Mouse (Mus musculus): Measurements from ENCODE around the gene Raet1d.
"Not testable (repeated sequence)": the region's sequence is repeated elsewhere in the genome, so short reads cannot be mapped to it uniquely, and the experiment has no call there.

The Raet1d gene

DNA sequence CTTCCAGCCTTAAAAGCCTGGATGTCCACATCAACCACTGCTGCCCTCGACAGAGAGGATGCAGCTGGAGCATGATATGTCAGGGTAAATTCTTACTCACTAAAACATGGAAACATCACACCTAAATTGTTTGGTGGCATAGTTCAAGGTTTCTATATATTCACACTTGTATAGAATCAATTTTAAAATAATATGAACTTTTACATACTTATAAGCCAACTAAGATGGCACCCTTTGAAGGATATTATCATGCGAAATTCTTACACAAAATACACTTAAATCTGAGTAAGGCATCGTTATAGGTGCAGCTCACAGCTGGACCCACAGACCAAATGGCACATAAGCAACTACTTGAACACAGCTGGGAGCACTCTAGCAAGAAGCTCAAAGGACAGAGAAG is at the start of gene Raet1d:
TSS of gene Raet1d (plus strand) at position 301 of the 400 bp plus-strand sequence.
- not testable (repeated sequence) for DNase-seq (ENCODE audit: low spot score in 2 of 2)

DNA sequence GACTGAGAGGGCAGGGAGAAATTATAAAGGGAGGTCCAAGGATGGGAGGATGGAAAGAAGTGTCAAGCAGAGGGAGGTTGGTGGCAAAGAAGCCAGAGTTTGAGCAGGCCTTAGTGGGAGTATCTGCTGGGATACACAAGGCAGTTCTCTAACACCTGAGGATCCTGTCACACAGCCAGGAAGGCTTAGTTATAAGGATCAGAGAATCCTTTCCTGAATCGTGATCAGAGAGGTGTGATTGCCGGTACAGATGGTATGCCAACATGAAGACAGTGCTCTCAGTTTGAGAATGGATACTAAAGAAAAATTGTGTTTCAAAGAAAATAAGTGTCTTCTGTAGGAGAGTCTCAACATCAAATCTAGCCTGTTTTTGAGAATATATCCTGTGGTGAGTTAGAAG is 37.5 kb upstream of the Raet1d start:
- DNase-seq (ENCODE audit: low spot score in 2 of 2) = no peak

- DNase-seq (ENCODE audit: low spot score in 2 of 2) = not testable (repeated sequence)
Measured at GRCm38 (mm10) chr10:22345721-22346120, 14.6 kb upstream of the Raet1d start.

DNA sequence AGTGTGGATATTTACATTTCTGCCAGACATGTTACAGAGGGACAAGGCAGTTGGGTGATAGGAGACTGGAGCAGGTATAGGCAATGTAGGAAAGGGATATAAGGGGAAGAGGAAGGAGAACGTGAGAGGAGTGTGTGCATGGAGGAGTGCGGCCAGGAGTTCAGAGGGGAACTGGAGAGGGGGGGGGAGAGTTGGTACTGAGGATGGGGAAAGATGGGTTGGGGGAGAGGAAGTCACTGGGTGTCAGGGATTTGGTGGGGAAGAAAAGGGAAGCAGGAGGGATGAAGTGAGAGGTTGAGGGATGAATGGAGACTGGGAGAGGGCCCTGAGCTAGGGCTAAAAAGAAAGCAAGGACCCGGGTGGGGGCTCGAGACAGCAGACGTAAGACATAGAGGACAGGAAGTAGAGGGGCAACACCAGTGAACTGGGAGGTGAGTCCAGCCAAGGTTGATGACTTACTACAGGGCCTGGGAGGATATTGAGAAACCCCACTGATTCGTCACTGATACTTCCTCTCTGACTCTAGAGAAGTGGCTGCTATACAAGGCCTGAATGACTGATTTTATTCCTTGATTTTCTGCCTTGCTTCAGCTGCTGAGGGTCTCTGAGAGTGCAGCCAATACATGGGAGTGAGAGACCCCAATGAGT is 6.7 kb upstream of the Raet1d start:
- DNase-seq (ENCODE audit: low spot score in 2 of 2) = not testable (repeated sequence)

- not testable (repeated sequence) for DNase-seq (ENCODE audit: low spot score in 2 of 2)
Measured at GRCm38 (mm10) chr10:22354196-22354574, 6.2 kb upstream of the Raet1d start.

GRCm38 (mm10) chr10:22357373-22357772 is 3.0 kb upstream of the Raet1d start:
- not testable (repeated sequence) for DNase-seq (ENCODE audit: low spot score in 2 of 2)

DNA sequence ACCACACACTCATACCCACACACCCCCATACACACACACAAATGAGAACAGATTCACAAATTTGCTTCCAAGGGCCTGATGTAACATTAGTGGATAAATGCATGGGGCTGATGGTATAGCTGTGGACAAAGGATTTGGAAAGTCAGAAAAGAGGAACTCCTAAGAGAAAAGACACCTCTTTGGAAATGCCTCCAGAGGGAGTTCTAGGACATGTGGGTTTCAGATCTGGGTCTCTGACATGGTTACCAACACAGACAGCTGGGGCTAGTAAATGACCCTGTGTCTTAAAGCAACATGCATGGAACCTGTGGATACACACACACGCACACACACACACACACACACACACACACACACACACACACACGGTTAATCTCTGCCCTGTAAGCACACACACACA is 605 bp downstream of the Raet1d start:
- not testable (repeated sequence) for DNase-seq (ENCODE audit: low spot score in 2 of 2)

- not testable (repeated sequence) for DNase-seq (ENCODE audit: low spot score in 2 of 2)
Measured at GRCm38 (mm10) chr10:22361415-22362352, 1.3 kb downstream of the Raet1d start.

- not testable (repeated sequence) for DNase-seq (ENCODE audit: low spot score in 2 of 2)
Measured at GRCm38 (mm10) chr10:22362466-22362865, 2.1 kb downstream of the Raet1d start.

DNA sequence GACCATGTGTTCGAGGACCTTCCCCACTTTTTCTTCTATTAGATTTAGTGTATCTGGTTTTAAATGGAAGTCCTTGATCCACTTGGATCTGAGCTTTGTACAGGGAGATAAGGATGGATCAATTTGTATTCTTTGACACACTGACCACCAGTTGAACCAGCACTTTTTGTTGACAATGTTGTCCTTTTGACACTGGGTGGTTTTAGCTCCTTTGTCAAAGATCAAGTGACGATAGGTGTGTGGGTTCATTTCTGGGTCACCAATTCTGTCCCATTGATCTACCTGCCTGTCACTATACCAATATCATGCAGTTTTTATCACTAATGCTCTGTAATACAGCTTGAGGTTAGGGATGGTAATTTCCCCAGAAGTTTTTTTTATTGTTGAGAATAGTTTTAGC is 4.6 kb downstream of the Raet1d start:
- DNase-seq (ENCODE audit: low spot score in 2 of 2) = not testable (repeated sequence)

- not testable (repeated sequence) for DNase-seq (ENCODE audit: low spot score in 2 of 2)
Measured at GRCm38 (mm10) chr10:22381226-22381625, 20.9 kb downstream of the Raet1d start.

DNA sequence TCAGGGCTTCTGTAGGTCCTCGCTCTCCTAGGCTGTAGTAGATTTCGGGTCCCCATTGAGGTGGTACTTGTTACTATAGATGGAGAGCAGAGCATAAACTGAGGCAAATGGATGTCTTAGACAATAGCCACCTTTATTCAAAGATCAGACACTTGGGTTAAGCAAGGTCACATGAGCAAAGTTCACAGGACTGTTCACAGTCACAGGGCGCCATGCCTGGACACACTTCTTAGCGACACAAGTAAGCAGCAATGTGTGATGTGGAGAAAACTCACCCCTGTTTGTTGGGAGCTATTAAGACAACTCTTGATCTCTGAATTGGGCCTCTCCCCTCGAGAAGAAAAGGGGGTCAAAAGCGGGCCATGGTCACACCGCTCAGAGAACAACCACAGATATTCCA is 29.8 kb downstream of the Raet1d start:
- not testable (repeated sequence) for DNase-seq (ENCODE audit: low spot score in 2 of 2)

GRCm38 (mm10) chr10:22391616-22392015 is 31.3 kb downstream of the Raet1d start:
- DNase-seq (ENCODE audit: low spot score in 2 of 2) = not testable (repeated sequence)

DNA sequence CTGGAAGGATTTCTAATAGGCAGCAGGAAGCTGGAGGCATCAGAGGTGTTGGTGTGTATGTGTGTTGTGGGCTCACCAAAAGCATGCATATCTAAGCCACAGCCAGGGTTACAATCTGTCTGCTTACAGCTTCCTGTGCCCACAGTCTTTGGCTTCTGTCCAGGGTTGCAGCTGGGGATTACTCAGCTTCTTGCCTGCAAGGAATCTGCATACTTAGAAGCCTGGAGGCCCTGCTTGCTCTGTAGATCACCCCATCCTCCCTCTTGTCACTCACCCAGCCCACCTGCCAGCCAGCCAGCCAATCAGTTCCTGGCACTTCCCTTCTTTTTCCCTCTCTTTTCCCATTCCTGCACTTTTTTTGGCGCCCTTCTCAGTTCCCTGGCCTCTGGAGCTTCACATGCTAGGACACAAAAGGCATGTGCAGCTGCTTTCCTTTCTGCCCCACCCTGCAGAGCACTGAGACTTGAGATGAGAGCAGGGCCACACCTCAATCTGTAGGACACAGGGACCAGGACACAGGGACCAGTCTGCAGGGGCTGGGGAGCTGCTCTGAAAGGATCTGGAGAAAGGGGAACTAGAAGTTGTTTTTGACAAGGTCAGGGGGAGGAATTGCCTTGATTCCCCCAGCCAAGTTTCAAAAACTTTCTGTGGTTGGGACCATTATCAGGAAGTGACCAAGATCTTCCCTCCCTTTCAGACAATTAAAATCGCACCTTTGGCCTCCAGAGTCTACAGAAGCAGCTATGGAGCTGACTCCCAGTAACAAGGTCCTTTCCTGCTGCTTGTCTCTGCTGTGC is 32.9 kb downstream of the Raet1d start:
- not testable (repeated sequence) for DNase-seq (ENCODE audit: low spot score in 2 of 2)

GRCm38 (mm10) chr10:22396680-22397079 is 36.3 kb downstream of the Raet1d start:
- DNase-seq (ENCODE audit: low spot score in 2 of 2) = not testable (repeated sequence)

DNA sequence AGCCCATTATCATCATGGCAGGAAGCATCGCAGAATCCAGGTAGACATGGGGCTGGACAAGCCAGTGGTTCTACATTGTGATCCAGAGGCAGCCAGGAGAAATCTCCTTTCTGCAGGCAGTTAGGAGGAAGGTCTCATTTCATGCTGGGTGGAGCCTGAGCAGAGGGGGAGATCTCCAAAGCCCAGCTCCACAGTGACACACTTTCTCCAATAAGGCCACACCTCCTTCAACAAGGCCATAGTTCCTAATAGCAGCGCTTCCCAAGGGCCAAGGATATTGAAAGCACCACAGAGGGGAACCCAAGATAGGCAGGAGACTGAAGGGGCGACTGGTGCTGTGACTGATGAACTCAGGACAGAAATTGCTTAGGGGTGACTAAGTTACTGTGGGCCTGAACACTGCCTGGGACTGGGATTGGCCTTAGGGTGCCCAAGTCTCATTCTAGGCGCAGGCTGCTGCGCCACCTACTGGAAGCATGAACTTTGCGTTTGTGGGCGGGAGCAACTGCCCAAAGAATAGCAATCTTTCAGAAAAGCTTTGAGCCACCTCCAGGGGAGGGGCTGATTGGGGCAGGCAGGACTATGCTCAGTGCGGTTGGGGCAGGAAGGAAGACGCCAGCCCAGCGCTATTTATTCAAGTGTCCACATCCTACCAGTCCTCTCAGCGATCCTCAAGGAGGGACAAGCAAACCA is 42.0 kb downstream of the Raet1d start:
- peak; percentile 8 to 53 for DNase-seq (ENCODE audit: low spot score in 2 of 2)

DNA sequence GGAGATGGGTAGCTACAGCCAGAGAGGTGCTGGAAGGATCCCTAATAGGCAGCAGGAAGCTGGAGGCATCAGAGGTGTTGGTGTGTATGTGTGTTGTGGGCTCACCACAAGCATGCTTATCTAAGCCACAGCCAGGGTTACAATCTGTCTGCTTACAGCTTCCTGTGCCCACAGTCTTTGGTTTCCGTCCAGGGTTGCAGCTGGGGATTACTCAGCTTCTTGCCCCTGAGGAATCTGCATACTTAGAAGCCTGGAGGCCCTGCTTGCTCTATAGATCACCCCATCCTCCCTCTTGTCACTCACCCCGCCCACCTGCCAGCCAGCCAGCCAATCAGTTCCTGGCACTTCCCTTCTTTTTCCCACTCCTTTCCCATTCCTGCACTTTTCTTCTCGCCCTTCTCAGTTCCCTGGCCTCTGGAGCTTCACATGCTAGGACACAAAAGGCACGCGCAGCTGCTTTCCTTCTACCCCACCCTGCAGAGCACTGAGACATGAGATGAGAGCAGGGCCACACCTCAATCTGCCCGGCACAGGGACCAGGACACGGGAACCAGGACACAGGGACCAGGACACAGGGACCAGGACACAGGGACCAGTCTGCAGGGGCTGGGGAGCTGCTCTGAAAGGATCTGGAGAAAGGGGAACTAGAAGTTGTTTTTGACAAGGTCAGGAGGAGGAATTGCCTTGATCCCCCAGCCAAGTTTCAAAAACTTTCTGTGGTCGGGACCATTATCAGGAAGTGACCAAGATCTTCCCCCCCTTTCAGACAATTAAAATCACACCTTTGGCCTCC is 53.5 kb downstream of the Raet1d start:
- DNase-seq (ENCODE audit: low spot score in 2 of 2) = peak in 1 of 2 experiments; percentile 18

Data from spleen, postnatal 10 days (tissue).